Mouse (Mus musculus) gastrocnemius, postnatal 25 days (tissue): ENCODE measurements around the gene Macrod2. TPM values are rescaled to one million over a fixed set of nuclear protein-coding genes. Genes with fewer than 3 reads are reported as not detected.
A peak's percentile ranks its signal among the peaks of the same experiment; 100 is the strongest.

Experiments
- DNase-seq: peaks from one replicate; pipeline ENCODE4 v3.0.0; 2022
- total RNA-seq, 2 experiments: library from RNA; stranded (reverse); gene quantifications; 1 replicate in 1 of 2; 2 replicates in 1 of 2; pipeline ENCODE4 v1.2.3; 2021

Gene Macrod2
- total RNA-seq, 2 experiments from 2014 or later, result 12.7 to 17.0 TPM

GRCm38 (mm10) chr2:142232828-142233227 is 1837.7 kb downstream of the Macrod2 start:
- DNase-seq, result no peak

GRCm38 (mm10) chr2:142243483-142243882 is 1848.4 kb downstream of the Macrod2 start:
- no peak for DNase-seq

- DNase-seq, result no peak
Measured at GRCm38 (mm10) chr2:142250383-142250782, 1855.3 kb downstream of the Macrod2 start.

- no peak for DNase-seq
Measured at GRCm38 (mm10) chr2:142251518-142251917, 1856.4 kb downstream of the Macrod2 start.

- peak; percentile 21 for DNase-seq
Measured at GRCm38 (mm10) chr2:142253913-142254312, 1858.8 kb downstream of the Macrod2 start.

- no peak for DNase-seq
Measured at GRCm38 (mm10) chr2:142254566-142254965, 1859.5 kb downstream of the Macrod2 start.

- DNase-seq, result no peak
Measured at GRCm38 (mm10) chr2:142257501-142257900, 1862.4 kb downstream of the Macrod2 start.

- DNase-seq, result no peak
Measured at GRCm38 (mm10) chr2:142261046-142261445, 1865.9 kb downstream of the Macrod2 start.

GRCm38 (mm10) chr2:142264697-142265096 is 1869.6 kb downstream of the Macrod2 start:
- no peak for DNase-seq

GRCm38 (mm10) chr2:142267836-142268235 is 1872.7 kb downstream of the Macrod2 start:
- no peak for DNase-seq

GRCm38 (mm10) chr2:142286761-142287160 is 1891.7 kb downstream of the Macrod2 start:
- DNase-seq, result no peak

- DNase-seq, result no peak
Measured at GRCm38 (mm10) chr2:142294831-142295230, 1899.7 kb downstream of the Macrod2 start.

- no peak for DNase-seq
Measured at GRCm38 (mm10) chr2:142303098-142303911, 1908.2 kb downstream of the Macrod2 start.

- DNase-seq, result no peak
Measured at GRCm38 (mm10) chr2:142303912-142304182, 1908.7 kb downstream of the Macrod2 start.

GRCm38 (mm10) chr2:142323158-142323557 is 1928.0 kb downstream of the Macrod2 start:
- no peak for DNase-seq

GRCm38 (mm10) chr2:142326737-142327136 is 1931.6 kb downstream of the Macrod2 start:
- no peak for DNase-seq

GRCm38 (mm10) chr2:142329761-142330160 is 1934.7 kb downstream of the Macrod2 start:
- no peak for DNase-seq

GRCm38 (mm10) chr2:142334441-142335102 is 1939.5 kb downstream of the Macrod2 start:
- no peak for DNase-seq

GRCm38 (mm10) chr2:142335103-142335999 is 1940.2 kb downstream of the Macrod2 start:
- DNase-seq, result no peak

GRCm38 (mm10) chr2:142344021-142344420 is 1948.9 kb downstream of the Macrod2 start:
- no peak for DNase-seq

GRCm38 (mm10) chr2:142344758-142345157 is 1949.6 kb downstream of the Macrod2 start:
- DNase-seq, result no peak

GRCm38 (mm10) chr2:142349805-142350204 is 1954.7 kb downstream of the Macrod2 start:
- no peak for DNase-seq

- DNase-seq, result no peak
Measured at GRCm38 (mm10) chr2:142362888-142363287, 1967.8 kb downstream of the Macrod2 start.
